Mouse (Mus musculus) heart, embryonic 14.5 days (tissue): ENCODE results near the gene Laptm5. TPM values are rescaled to one million over a fixed set of nuclear protein-coding genes. Genes with fewer than 3 reads are reported as not detected.

Source experiments
- ATAC-seq: fragments of 200-750 bp; cut with Nextera tagmentation; 2 replicates; pipeline ENCODE4 v1.8.0; 2017; ENCODE audit warnings: low read depth, moderate TSS enrichment; ENCODE audit not compliant: insufficient number of reproducible peaks, insufficient read depth, low FRiP score
- H3K27ac ChIP-seq, 2 experiments: fragments of 200-500 bp in 1 of 2; fragments of 300-500 bp in 1 of 2; sonication (generic) in 1 of 2; replicated peaks in 1 of 2; 2 replicates each; pipeline ENCODE4 v1.5.1; 2012 to 2014; ENCODE audit warnings: low read depth in 2 of 2, low read length in 2 of 2, control low read depth in 1 of 2, mild to moderate bottlenecking in 1 of 2, mixed read lengths in 1 of 2; ENCODE audit not compliant: control insufficient read depth in 1 of 2, insufficient read depth in 1 of 2
- H3K27me3 ChIP-seq: fragments of 300-500 bp; sonication (generic); 2 replicates; pipeline ENCODE4 v1.6.1; 2014; ENCODE audit warnings: mild to moderate bottlenecking, low read length, control low read depth; ENCODE audit not compliant: control insufficient read depth, insufficient read depth
- H3K36me3 ChIP-seq: fragments of 300-500 bp; sonication (generic); 2 replicates; pipeline ENCODE4 v1.6.1; 2014; ENCODE audit warnings: mild to moderate bottlenecking, control low read depth, low read length, mixed read lengths; ENCODE audit not compliant: control insufficient read depth, insufficient read depth
- H3K4me1 ChIP-seq, 2 experiments: fragments of 200-500 bp in 1 of 2; fragments of 300-500 bp in 1 of 2; sonication (generic) in 1 of 2; 2 replicates each; pipeline ENCODE4 v1.6.1; 2012 to 2014; ENCODE audit warnings: low read length in 2 of 2, control low read depth in 1 of 2, mixed read lengths in 1 of 2; ENCODE audit not compliant: control insufficient read depth in 2 of 2, insufficient read depth in 2 of 2
- H3K4me2 ChIP-seq: fragments of 300-500 bp; sonication (generic); 2 replicates; pipeline ENCODE4 v1.6.1; 2014; ENCODE audit warnings: mild to moderate bottlenecking, low read length
- H3K4me3 ChIP-seq, 2 experiments: fragments of 200-500 bp in 1 of 2; fragments of 300-500 bp in 1 of 2; sonication (generic) in 1 of 2; 2 replicates each; pipeline ENCODE4 v1.5.1; 2012 to 2014; ENCODE audit warnings: low read length in 2 of 2, mild to moderate bottlenecking in 2 of 2, control low read depth in 1 of 2, low read depth in 1 of 2, moderate library complexity in 1 of 2; ENCODE audit not compliant: control insufficient read depth in 1 of 2, insufficient read depth in 1 of 2
- H3K9ac ChIP-seq: fragments of 300-500 bp; sonication (generic); 2 replicates; pipeline ENCODE4 v1.6.1; 2014; ENCODE audit warnings: mild to moderate bottlenecking, low read length
- H3K9me3 ChIP-seq: fragments of 300-500 bp; sonication (generic); 2 replicates; pipeline ENCODE4 v1.6.1; 2016; ENCODE audit warnings: low read length, control low read depth; ENCODE audit not compliant: control insufficient read depth
- WGBS: fragments of 180-500 bp; shearing (Covaris S2); extraction: QIAGEN DNeasy Blood & Tissue Kit; methylation state at CpG from one replicate; pipeline ENCODE4 v1.1.7; 2014; 5-methylcytosine and 5-hydroxymethylcytosine counted together
- polyA plus RNA-seq: library from polyadenylated mRNA; unstranded; fragments of >200 nt; fragmentation: Nextera tagmentation; extraction: Ambion mirVana; gene quantifications from 2 replicates; pipeline ENCODE4 v1.2.1, GENCODE M21; 2014

The Laptm5 gene
- polyA plus RNA-seq, 1 experiment from 2014 or later: 30.8 TPM

DNA sequence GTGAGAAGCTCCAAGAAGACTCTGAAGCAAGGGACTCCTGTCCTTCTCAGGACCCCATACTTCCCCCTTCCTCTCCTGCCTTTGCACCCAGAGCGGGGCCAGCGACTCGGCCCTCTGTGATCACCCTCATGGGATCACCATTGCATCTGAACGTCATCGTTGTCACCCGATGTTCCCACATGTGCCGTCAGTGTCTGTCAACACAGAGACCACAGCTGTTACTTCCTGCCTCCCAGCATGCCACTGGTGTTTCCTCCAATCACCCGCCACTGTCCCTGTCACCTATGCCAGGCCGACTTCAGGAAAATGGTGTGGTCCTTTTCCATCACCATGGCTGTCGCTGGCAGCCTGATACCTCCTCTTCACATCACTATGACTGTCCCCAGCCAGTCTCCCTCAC is 9.1 kb downstream of the Laptm5 start:
- 69% methylated on average over 10 of the region's 10 CpGs for WGBS
- no peak for ATAC-seq
- H3K27ac ChIP-seq: no peak overlapping the region
- no peak overlapping the region for H3K4me3 ChIP-seq
- H3K4me2 ChIP-seq: no peak overlapping the region
- H3K4me1 ChIP-seq: peaks cover 2 to 11% of the 10 kb centered on the region in 2 experiments; a peak in 2 of 4 replicates
- peaks cover 4% of the 10 kb centered on the region; the same call in 1 of the 2 replicates for H3K27me3 ChIP-seq
- H3K36me3 ChIP-seq: no peaks in the 10 kb centered on the region
- H3K9ac ChIP-seq: no peak overlapping the region
- no peaks in the 10 kb centered on the region for H3K9me3 ChIP-seq

DNA sequence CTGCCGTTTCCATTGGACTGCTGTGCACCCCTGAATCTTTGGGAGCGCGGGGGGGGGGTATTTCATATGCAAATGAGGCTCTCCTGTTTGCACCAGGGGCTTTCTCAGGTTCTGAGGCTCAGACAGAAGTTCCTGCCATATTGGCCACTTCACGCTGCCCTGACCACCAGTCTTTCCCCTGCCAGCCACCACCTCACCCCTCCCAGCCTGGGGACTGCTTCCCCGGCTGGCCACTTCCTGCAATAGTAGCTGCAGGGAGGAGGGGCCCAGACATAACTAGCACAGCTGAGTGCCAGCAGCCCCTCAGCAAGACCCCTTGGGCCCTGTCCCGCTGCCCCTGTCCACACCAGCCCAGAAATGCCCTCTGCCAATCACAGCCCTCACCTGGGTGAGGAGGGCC is 13.3 kb downstream of the Laptm5 start:
- no peak for ATAC-seq
- Histone ChIP-seq H3K9me3 (no peaks in the 10 kb centered on the region), H3K27me3 (no peaks in the 10 kb centered on the region), H3K27ac (no peak overlapping the region), H3K4me2 (no peak overlapping the region), H3K4me3 (no peak overlapping the region), H3K4me1 (no peaks in the 10 kb centered on the region), H3K9ac (no peak overlapping the region), H3K36me3 (no peaks in the 10 kb centered on the region)
- WGBS: 60% methylated on average over 6 of the region's 6 CpGs

DNA sequence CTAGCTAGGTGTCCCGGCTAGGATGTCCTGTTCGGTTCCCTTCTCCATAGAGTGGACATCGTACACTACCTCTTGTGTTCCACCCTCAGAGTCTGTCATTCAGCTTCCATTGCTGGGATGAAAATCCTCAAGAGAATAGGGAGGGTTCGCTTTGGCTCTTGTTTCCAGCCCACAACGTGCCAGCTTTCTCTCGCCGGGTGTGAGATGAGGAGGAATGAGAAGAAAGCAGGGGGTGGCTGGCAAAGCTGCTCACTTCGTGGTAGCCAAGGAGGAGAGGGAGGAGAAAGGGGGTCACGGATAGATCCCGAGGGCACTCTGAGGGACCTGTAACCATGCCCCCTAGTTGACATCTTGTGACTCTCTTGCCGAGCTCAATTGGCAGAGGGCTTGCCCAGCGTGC is 14.9 kb downstream of the Laptm5 start:
- Histone ChIP-seq H3K4me3 (no peak overlapping the region), H3K36me3 (no peaks in the 10 kb centered on the region), H3K4me1 (no peaks in the 10 kb centered on the region), H3K9ac (no peak overlapping the region), H3K27me3 (no peaks in the 10 kb centered on the region), H3K27ac (no peak overlapping the region), H3K9me3 (no peaks in the 10 kb centered on the region), H3K4me2 (no peak overlapping the region)
- WGBS: 82% methylated on average over 12 of the region's 12 CpGs
- ATAC-seq: no peak

DNA sequence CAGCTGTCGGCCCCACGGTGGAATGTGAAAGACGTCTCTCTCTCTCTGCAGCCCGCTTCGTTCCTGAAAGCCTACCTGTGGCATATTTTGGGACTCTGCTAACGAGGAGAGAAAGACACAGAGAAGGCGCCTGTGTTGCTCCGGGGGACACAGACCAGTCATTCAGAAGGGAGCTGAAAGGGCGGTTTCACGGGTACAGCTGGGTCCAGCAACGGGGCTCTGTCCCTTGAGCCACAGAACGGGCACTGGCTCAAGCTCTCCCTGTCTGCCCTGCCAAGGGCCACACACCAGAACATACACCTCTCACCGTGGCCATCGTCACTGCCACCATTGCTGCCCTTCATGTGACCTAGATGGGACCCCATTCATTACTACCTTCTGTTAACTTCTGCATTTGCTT is 29.7 kb downstream of the Laptm5 start:
- H3K27me3 ChIP-seq: peaks cover 13% of the 10 kb centered on the region
- no peak for ATAC-seq
- no peaks in the 10 kb centered on the region for H3K9me3 ChIP-seq
- no peak overlapping the region for H3K9ac ChIP-seq
- H3K4me3 ChIP-seq: no peak overlapping the region
- no peak overlapping the region for H3K27ac ChIP-seq
- H3K4me2 ChIP-seq: no peak overlapping the region
- no peaks in the 10 kb centered on the region for H3K36me3 ChIP-seq
- H3K4me1 ChIP-seq: no peaks in the 10 kb centered on the region; a peak in 1 of 4 replicates
- 43% methylated on average over 14 of the region's 14 CpGs for WGBS

DNA sequence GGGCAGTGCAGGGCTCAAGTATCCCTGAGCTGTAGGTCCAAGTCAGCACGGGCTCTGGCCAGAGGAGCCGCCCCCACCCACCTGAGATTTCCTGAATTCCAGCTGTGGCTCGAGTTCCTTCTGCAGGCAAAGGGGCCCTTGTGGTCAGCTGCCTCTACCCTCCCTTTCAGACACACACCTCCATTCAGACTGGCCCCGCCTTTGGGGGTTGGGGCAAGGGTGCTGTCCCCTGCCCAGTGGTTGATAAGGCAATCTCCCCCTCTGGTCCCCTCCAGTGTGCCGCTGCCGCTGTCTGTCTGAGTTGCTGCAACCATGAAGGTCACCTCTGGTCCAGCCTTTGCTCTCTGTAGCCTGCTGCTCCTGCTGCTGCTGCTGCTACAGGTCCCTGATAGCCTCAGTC is 31.2 kb downstream of the Laptm5 start, which contains the start of gene Matn1:
Matn1 (plus strand) TSS at position 274 of the 400 bp plus-strand sequence.
- 18% methylated on average over 6 of the region's 6 CpGs for WGBS
- no peak within 1 kb of the TSS for H3K9ac ChIP-seq
- H3K9me3 ChIP-seq: no peaks in the 10 kb centered on the region
- peaks cover 13% of the 10 kb centered on the region for H3K27me3 ChIP-seq
- H3K4me2 ChIP-seq: no peak within 1 kb of the TSS
- H3K4me3 ChIP-seq: no peak within 1 kb of the TSS
- H3K27ac ChIP-seq: no peak within 1 kb of the TSS
- H3K4me1 ChIP-seq: no peaks in the 10 kb centered on the region; a peak in 1 of 4 replicates
- no peaks in the 10 kb centered on the region for H3K36me3 ChIP-seq
- ATAC-seq: no peak

DNA sequence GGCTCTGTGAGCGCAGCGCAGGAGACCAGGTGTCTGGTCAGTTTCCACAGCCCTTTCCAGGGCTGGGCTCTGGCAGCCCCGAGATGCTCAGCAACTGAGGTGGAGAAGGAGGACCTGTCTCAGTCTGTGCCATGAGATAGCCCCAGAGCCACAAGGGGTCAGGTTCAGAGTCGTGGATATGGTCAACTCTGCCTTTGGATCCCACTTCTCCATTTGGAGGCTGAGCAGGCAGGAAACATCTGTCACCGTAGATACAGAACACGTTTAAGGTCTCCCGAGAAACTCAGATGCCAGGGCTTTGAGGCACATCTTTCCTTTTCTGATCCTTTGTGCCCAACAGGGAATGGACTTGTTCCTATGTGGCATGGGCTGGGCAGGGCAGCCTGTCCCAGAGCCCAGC is 31.9 kb downstream of the Laptm5 start:
- 75% methylated on average over 7 of the region's 7 CpGs for WGBS
- H3K4me3 ChIP-seq: no peak overlapping the region
- H3K27me3 ChIP-seq: peaks cover 13% of the 10 kb centered on the region
- no peak overlapping the region for H3K27ac ChIP-seq
- H3K9ac ChIP-seq: no peak overlapping the region
- H3K4me1 ChIP-seq: no peaks in the 10 kb centered on the region; a peak in 1 of 4 replicates
- no peak overlapping the region for H3K4me2 ChIP-seq
- no peaks in the 10 kb centered on the region for H3K9me3 ChIP-seq
- no peaks in the 10 kb centered on the region for H3K36me3 ChIP-seq
- ATAC-seq: no peak

DNA sequence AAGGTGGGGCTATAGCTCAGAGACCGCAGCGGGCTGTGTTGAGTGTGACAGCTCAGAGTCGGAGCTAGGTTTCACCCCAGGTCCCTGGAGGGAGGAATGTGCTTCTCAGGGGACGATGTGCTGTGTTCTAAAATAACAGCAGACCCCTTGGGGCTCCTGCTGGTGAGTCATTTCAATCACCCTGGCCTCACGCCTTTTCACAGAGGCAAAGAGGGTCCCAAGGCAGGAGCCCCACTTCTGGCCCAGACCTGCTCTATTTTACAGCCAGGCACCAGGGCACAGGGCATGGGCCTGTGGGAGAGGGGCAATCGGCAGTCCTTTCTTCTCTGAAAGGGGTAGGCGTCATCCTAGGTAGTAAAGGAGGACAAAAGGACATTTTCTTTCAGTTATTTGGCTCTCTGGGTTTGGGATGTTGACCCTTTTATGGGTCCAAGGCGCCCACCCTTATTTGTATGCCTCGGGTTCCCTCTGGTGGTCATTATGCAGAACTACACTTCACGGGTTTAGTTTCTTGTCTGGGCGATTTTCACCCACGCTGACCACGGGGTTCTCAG is 34.2 kb downstream of the Laptm5 start:
- Histone ChIP-seq H3K4me3 (no peak overlapping the region), H3K9ac (no peak overlapping the region), H3K4me1 (no peaks in the 10 kb centered on the region; a peak in 1 of 4 replicates), H3K27ac (no peak overlapping the region), H3K27me3 (peaks cover 16% of the 10 kb centered on the region), H3K4me2 (no peak overlapping the region), H3K36me3 (no peaks in the 10 kb centered on the region), H3K9me3 (no peaks in the 10 kb centered on the region)
- WGBS: 15% methylated on average over 13 of the region's 13 CpGs
- no peak for ATAC-seq

DNA sequence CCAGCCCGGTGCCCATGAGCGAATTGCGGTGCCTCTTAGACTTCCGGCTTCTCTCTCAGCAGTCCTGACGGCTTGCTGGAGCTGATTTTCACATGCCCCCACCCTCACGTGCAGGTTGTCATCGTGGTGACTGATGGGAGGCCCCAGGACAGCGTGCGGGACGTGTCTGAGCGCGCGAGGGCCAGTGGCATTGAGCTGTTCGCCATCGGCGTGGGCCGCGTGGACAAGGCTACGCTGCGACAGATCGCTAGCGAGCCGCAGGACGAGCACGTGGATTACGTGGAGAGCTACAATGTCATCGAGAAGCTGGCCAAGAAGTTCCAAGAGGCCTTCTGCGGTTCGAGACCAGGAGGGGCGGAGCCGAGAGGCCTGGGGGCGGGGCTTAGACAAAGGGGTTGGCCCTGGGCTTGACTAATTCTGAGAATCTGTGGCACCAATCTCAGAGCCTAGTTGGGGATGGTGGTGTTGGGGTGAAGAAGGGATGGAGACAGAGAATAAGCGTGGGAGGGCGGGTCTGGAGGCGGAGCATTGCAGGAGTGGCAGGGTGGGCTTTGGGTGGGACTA is 37.0 kb downstream of the Laptm5 start:
- Histone ChIP-seq H3K4me1 (no peaks in the 10 kb centered on the region), H3K27ac (no peak overlapping the region), H3K4me3 (no peak overlapping the region), H3K36me3 (no peaks in the 10 kb centered on the region), H3K27me3 (peaks cover 18% of the 10 kb centered on the region), H3K4me2 (no peak overlapping the region), H3K9me3 (no peaks in the 10 kb centered on the region), H3K9ac (no peak overlapping the region)
- no peak for ATAC-seq
- WGBS: 77% methylated on average over 35 of the region's 35 CpGs
